Mouse (Mus musculus) G1E (cell line): ENCODE measurements around the gene Celf2.

Source experiments
- CTCF ChIP-seq: IDR thresholded peaks from 2 replicates; pipeline ENCODE4 v1.5.1; 2012; ENCODE audit warnings: low read depth, low read length, inconsistent platforms, mixed read lengths
- GATA1 ChIP-seq: IDR thresholded peaks from 2 replicates; pipeline ENCODE4 v1.6.1; 2012; ENCODE audit warnings: borderline replicate concordance, low read length, inconsistent platforms, mixed read lengths
- POLR2AphosphoS5 ChIP-seq: IDR thresholded peaks from 2 replicates; pipeline ENCODE4 v1.6.1; 2012; ENCODE audit warnings: low read depth, low read length, inconsistent platforms; ENCODE audit not compliant: insufficient replicate concordance
- TAL1 ChIP-seq: conservative IDR thresholded peaks from 2 replicates; pipeline ENCODE4 v1.6.1; 2012; ENCODE audit warnings: low read depth, low read length, inconsistent platforms, mixed read lengths

DNA sequence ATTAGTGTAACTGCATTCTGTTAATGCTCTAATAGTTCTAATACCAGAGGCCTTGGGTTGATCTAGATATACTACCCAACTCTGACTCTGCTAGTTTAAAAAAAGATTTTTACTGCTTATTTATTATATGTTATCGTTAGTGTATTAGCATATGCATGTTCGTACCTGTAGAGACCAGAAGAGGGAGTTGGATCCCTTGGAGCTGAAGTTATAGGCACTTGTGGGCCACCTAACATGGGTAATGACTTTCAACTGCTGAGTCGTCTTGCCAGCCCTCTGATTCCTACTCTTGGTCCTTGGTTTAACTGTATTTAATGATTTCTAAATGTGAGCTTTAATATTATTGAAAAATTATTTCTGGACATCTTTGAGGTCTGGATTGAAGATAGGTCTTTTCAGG lies 948.0 kb downstream of the Celf2 start:
- TF ChIP-seq CTCF (no peak), TAL1 (no peak), POLR2AphosphoS5 (no peak), GATA1 (no peak)
